9 mouse cellular contexts compared by ENCODE assay signal in genomic region chr6:147718052-147718712, GRCm38 (mm10).
DNase-seq lines count a peak whose midpoint lies in the region; ATAC-seq and TF ChIP-seq lines count a peak whose summit lies in the region.
"Had no signal": no experiment of that assay in that cellular context is flagged by ENCODE, and none has a peak within 500 bp of the region (broad histone marks: within the 10 kb centered on the region; RNA-seq: fewer than 3 reads in every experiment).

No protein-coding gene starts in this region.

- no peak for ATAC-seq in kidney, embryonic 14.5 days (ENCODE audit: low FRiP score, low TSS enrichment)
- ATAC-seq in forebrain, postnatal 0 days, result peak; percentile 93
- ATAC-seq in stomach, postnatal 0 days (ENCODE audit: low FRiP score, low TSS enrichment), result no peak

- DNase-seq in kidney, adult 2 months, result peak; percentile 14
- DNase-seq in cerebellum, adult 11-12 months, result peak; percentile 90
- DNase-seq in forebrain, postnatal 0 days, result peak; percentile 71
- DNase-seq in kidney, postnatal 14 days, result peak; percentile 14
- DNase-seq in midbrain, embryonic 10.5 days (ENCODE audit: low spot score), result peak; percentile 28
- DNase-seq in stomach, postnatal 0 days (ENCODE audit: low spot score), result no peak
- no peak for DNase-seq in thymus, postnatal 25 days

- no peak overlapping the region for H3K4me3 ChIP-seq in kidney, adult 2 months (ENCODE audit: insufficient read depth, low read depth, low read length)
- no peak overlapping the region for H3K4me3 ChIP-seq in kidney, embryonic 14.5 days (ENCODE audit: low read length)
- no peak overlapping the region for H3K4me3 ChIP-seq in forebrain, postnatal 0 days (ENCODE audit: low read depth, low read length)
- H3K4me3 ChIP-seq in midbrain, embryonic 10.5 days, result no peak overlapping the region
- H3K4me3 ChIP-seq in stomach, postnatal 0 days (ENCODE audit: low read depth, low read length), result no peak overlapping the region

- H3K9me3 ChIP-seq in kidney, embryonic 14.5 days (ENCODE audit: control insufficient read depth, low read length), result no peaks in the 10 kb centered on the region
- no peaks in the 10 kb centered on the region for H3K9me3 ChIP-seq in forebrain, postnatal 0 days (ENCODE audit: low read length)
- no peaks in the 10 kb centered on the region for H3K9me3 ChIP-seq in midbrain, embryonic 10.5 days (replicated peaks)
- H3K9me3 ChIP-seq in stomach, postnatal 0 days (ENCODE audit: control insufficient read depth, low read length), result no peaks in the 10 kb centered on the region
- H3K9me3 ChIP-seq: G1E had no signal

- H3K4me2 ChIP-seq in kidney, embryonic 14.5 days (replicated peaks; ENCODE audit: low read depth, low read length), result no peak overlapping the region; the same call in 1 of the 2 replicates
- H3K4me2 ChIP-seq in forebrain, postnatal 0 days (ENCODE audit: low read depth), result peak overlapping the region; percentile 16
- no peak overlapping the region for H3K4me2 ChIP-seq in stomach, postnatal 0 days (replicated peaks; ENCODE audit: low read depth)

- H3K4me1 ChIP-seq in kidney, adult 2 months (ENCODE audit: control insufficient read depth, insufficient read depth, low read length), result no peaks in the 10 kb centered on the region
- peaks cover 4% of the 10 kb centered on the region; the same call in 1 of the 2 replicates for H3K4me1 ChIP-seq in kidney, embryonic 14.5 days (ENCODE audit: control insufficient read depth, insufficient read depth, low read length)
- H3K4me1 ChIP-seq in forebrain, postnatal 0 days (ENCODE audit: insufficient read depth), result peaks cover 7% of the 10 kb centered on the region; the same call in 1 of the 2 replicates
- peaks cover 16% of the 10 kb centered on the region for H3K4me1 ChIP-seq in midbrain, embryonic 10.5 days
- no peaks in the 10 kb centered on the region for H3K4me1 ChIP-seq in stomach, postnatal 0 days (replicated peaks; ENCODE audit: control insufficient read depth, insufficient read depth)

- no peaks in the 10 kb centered on the region for H3K27me3 ChIP-seq in kidney, adult 2 months (replicated peaks; ENCODE audit: control insufficient read depth, insufficient read depth, low read length)
- no peaks in the 10 kb centered on the region for H3K27me3 ChIP-seq in kidney, embryonic 14.5 days (ENCODE audit: control insufficient read depth, insufficient read depth, low read length)
- H3K27me3 ChIP-seq in forebrain, postnatal 0 days (ENCODE audit: insufficient read depth, low read length), result no peaks in the 10 kb centered on the region
- no peaks in the 10 kb centered on the region for H3K27me3 ChIP-seq in midbrain, embryonic 10.5 days (ENCODE audit: low read depth, poor library complexity, severe bottlenecking)
- no peaks in the 10 kb centered on the region for H3K27me3 ChIP-seq in stomach, postnatal 0 days (ENCODE audit: control insufficient read depth, insufficient read depth, low read length)

- no peak overlapping the region for H3K9ac ChIP-seq in kidney, embryonic 14.5 days (ENCODE audit: low read depth, low read length)
- H3K9ac ChIP-seq in forebrain, postnatal 0 days, result no peak overlapping the region
- no peak overlapping the region for H3K9ac ChIP-seq in stomach, postnatal 0 days (ENCODE audit: low read length)

- WGBS in kidney, adult 2 months, result 27% methylated on average over 8 of the region's 8 CpGs
- 26% methylated on average over 8 of the region's 8 CpGs for WGBS in kidney, embryonic 14.5 days
- WGBS in forebrain, postnatal 0 days, result 16% methylated on average over 8 of the region's 8 CpGs
- 51% methylated on average over 8 of the region's 8 CpGs for WGBS in midbrain, embryonic 10.5 days
- WGBS in stomach, postnatal 0 days, result 27% methylated on average over 8 of the region's 8 CpGs

- no peak for TF ChIP-seq EP300 in stomach, postnatal 0 days (optimal IDR thresholded peaks at IDR 0.05)

- TF ChIP-seq CTCF in kidney, adult 2 months (conservative IDR thresholded peaks at IDR 0.05; ENCODE audit: insufficient read depth, insufficient read length, low read depth, low read length), result no peak
- TF ChIP-seq CTCF in forebrain, postnatal 0 days (IDR thresholded peaks at IDR 0.05; ENCODE audit: low read depth), result peak; percentile 26; the same call in 1 of the 2 replicates
- no peak for TF ChIP-seq CTCF in stomach, postnatal 0 days (IDR thresholded peaks at IDR 0.05; ENCODE audit: low read depth)

- H3K36me3 ChIP-seq in kidney, adult 2 months (ENCODE audit: control insufficient read depth, insufficient read depth, low read length), result no peaks in the 10 kb centered on the region
- H3K36me3 ChIP-seq in kidney, embryonic 14.5 days (ENCODE audit: control insufficient read depth, insufficient read depth, low read length), result no peaks in the 10 kb centered on the region
- no peaks in the 10 kb centered on the region for H3K36me3 ChIP-seq in forebrain, postnatal 0 days (ENCODE audit: insufficient read depth)
- no peaks in the 10 kb centered on the region for H3K36me3 ChIP-seq in midbrain, embryonic 10.5 days
- no peaks in the 10 kb centered on the region for H3K36me3 ChIP-seq in stomach, postnatal 0 days (ENCODE audit: control insufficient read depth, insufficient read depth, low read length)
- H3K36me3 ChIP-seq: G1E had no signal

- no peak overlapping the region for H3K27ac ChIP-seq in kidney, adult 2 months (ENCODE audit: insufficient read depth, low read depth, low read length)
- H3K27ac ChIP-seq in kidney, embryonic 14.5 days (ENCODE audit: low read depth, low read length), result no peak overlapping the region
- H3K27ac ChIP-seq in forebrain, postnatal 0 days (ENCODE audit: low read depth, low read length), result no peak overlapping the region
- H3K27ac ChIP-seq in midbrain, embryonic 10.5 days (replicated peaks), result no peak overlapping the region
- H3K27ac ChIP-seq in stomach, postnatal 0 days (replicated peaks), result no peak overlapping the region

- no peak for TF ChIP-seq POLR2A in kidney, adult 2 months (IDR thresholded peaks at IDR 0.05; ENCODE audit: low read depth, low read length)

Comparison
In these comparisons a context has a peak if more than half of its experiments do, and no peak if none do; other contexts are left out.
1. DNase-seq: peak in kidney, adult 2 months (single experiment), cerebellum, adult 11-12 months (single experiment), forebrain, postnatal 0 days (single experiment), kidney, postnatal 14 days (single experiment) and midbrain, embryonic 10.5 days (single experiment); none in stomach, postnatal 0 days (single experiment) and thymus, postnatal 25 days (single experiment).